Mouse (Mus musculus): ENCODE results near the gene Olfr92. TPM values are rescaled to one million over a fixed set of nuclear protein-coding genes. Genes with fewer than 3 reads are reported as not detected.

Gene Olfr92
- total and polyA plus RNA-seq, 3 experiments: not detected

DNA sequence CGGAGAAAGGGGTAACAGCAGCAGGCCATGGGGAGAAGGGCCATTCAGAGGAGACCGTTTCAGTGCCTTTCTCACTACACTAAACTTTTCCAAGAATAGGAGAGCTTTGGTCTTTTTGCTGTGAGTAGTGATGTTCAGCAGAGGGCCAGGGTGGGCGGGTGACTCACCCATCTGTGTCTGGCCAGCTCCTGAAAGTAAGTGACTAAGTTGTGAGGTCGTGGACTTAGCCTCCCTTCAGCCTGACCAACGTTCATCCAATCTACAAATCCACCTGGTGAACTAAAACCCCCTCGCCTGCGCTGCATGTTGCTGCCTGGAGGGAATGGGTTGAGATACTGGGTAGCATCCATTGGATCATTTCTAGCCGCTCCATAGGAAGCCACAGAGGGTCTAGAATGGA lies 49.8 kb downstream of the Olfr92 start:
- Histone ChIP-seq H3K27ac (ENCODE audit: control insufficient read depth, low read depth, low read length) (no peak overlapping the region), H3K79me2 (ENCODE audit: control insufficient read depth, insufficient read depth, low read length, poor library complexity) (no peaks in the 10 kb centered on the region), H3K36me3 (ENCODE audit: control insufficient read depth in 1 of 2, insufficient read depth in 2 of 2, low read length in 2 of 2) (peaks cover 0 to 5% of the 10 kb centered on the region in 2 experiments; a peak in 2 of 4 replicates), H3K9ac (ENCODE audit: control insufficient read depth, low read depth, low read length, poor library complexity, severe bottlenecking) (no peak overlapping the region), H3K9me3 (replicated peaks; ENCODE audit: insufficient read depth, low read length) (no peaks in the 10 kb centered on the region), H3K4me1 (ENCODE audit: control insufficient read depth in 1 of 2, insufficient read depth in 2 of 2, low read length in 2 of 2) (peaks cover 0 to 3% of the 10 kb centered on the region in 2 experiments; a peak in 1 of 4 replicates), H3K27me3 (ENCODE audit: control insufficient read depth in 1 of 2, insufficient read depth in 2 of 2, low read length in 2 of 2) (no peaks in the 10 kb centered on the region), H3K4me3 (ENCODE audit: control insufficient read depth in 1 of 2, insufficient read depth in 1 of 2, low read depth in 2 of 2, low read length in 2 of 2) (no peak overlapping the region)
- TF ChIP-seq POLR2AphosphoS2 (IDR thresholded peaks at IDR 0.05; ENCODE audit: low read length) (no peak), ZKSCAN1 (IDR thresholded peaks at IDR 0.05; ENCODE audit: low read depth, low read length) (no peak), CHD2 (IDR thresholded peaks at IDR 0.05; ENCODE audit: low read length) (no peak), TAL1 (IDR thresholded peaks at IDR 0.05; ENCODE audit: low read length) (no peak), CHD1 (IDR thresholded peaks at IDR 0.05; ENCODE audit: low read depth, low read length) (no peak), RAD21 (IDR thresholded peaks at IDR 0.05; ENCODE audit: low read depth, low read length) (no peak), SIN3A (IDR thresholded peaks at IDR 0.05; ENCODE audit: low read length) (no peak), POLR2AphosphoS5 (IDR thresholded peaks at IDR 0.05; ENCODE audit: borderline replicate concordance, low read depth, low read length) (no peak), MEF2A (IDR thresholded peaks at IDR 0.05; ENCODE audit: extremely low read depth, insufficient replicate concordance, low read depth, low read length, poor library complexity, severe bottlenecking) (no peak), ELF1 (IDR thresholded peaks at IDR 0.05; ENCODE audit: low read depth, low read length) (no peak), HCFC1 (IDR thresholded peaks at IDR 0.05; ENCODE audit: low read depth, low read length) (no peak), EP300 (IDR thresholded peaks at IDR 0.05; ENCODE audit: low read depth in 1 of 2, low read length in 2 of 2) (no peak), GATA1 (IDR thresholded peaks at IDR 0.05; ENCODE audit: low read depth, low read length) (no peak), MAZ (IDR thresholded peaks at IDR 0.05; ENCODE audit: low read depth, low read length) (no peak), ZNF384 (IDR thresholded peaks at IDR 0.05; ENCODE audit: low read depth, low read length) (no peak)
- no peak for DNase-seq (ENCODE audit: low read depth, low spot score)

DNA sequence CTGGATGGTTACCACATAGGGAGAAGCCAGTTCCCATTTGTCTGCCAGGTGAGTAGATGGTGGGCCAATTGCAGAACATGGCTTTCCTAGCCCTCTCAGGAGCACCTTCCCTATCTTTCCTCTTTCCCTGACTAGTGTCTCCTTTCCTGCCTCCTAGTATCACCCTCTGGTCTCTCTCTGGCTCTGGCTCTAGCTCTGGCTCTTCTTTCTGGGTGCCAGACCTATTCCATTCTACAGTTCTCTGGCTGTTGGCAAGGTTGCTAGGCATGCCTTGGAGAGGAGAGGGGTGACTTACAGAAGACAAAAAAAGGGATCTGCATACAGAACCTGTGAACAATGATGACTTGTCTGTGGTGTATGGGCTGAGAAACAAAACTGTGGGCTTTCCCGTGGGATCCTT lies 52.0 kb downstream of the Olfr92 start:
- H3K79me2 ChIP-seq (ENCODE audit: control insufficient read depth, insufficient read depth, low read length, poor library complexity): no peaks in the 10 kb centered on the region
- TF ChIP-seq MYC (IDR thresholded peaks at IDR 0.05; ENCODE audit: low read depth, low read length) (no peak), USF1 (IDR thresholded peaks at IDR 0.05; ENCODE audit: low read depth, low read length) (no peak), TCF12 (IDR thresholded peaks at IDR 0.05; ENCODE audit: low read depth, low read length) (no peak), CHD1 (IDR thresholded peaks at IDR 0.05; ENCODE audit: low read depth, low read length) (no peak), RCOR1 (IDR thresholded peaks at IDR 0.05; ENCODE audit: low read depth, low read length) (no peak)

More for the DNA sequence above, 52.0 kb downstream of the Olfr92 start:
- H3K4me3 ChIP-seq (ENCODE audit: control insufficient read depth in 1 of 2, insufficient read depth in 1 of 2, low read depth in 2 of 2, low read length in 2 of 2): no peak overlapping the region
- H3K27ac ChIP-seq (ENCODE audit: control insufficient read depth, low read depth, low read length): no peak overlapping the region
- H3K27me3 ChIP-seq (ENCODE audit: control insufficient read depth in 1 of 2, insufficient read depth in 2 of 2, low read length in 2 of 2): no peaks in the 10 kb centered on the region
- peaks cover 0 to 5% of the 10 kb centered on the region in 2 experiments; a peak in 2 of 4 replicates for H3K36me3 ChIP-seq (ENCODE audit: control insufficient read depth in 1 of 2, insufficient read depth in 2 of 2, low read length in 2 of 2)
- no peak for DNase-seq (ENCODE audit: low read depth, low spot score)
- peaks cover 0 to 3% of the 10 kb centered on the region in 2 experiments; a peak in 1 of 4 replicates for H3K4me1 ChIP-seq (ENCODE audit: control insufficient read depth in 1 of 2, insufficient read depth in 2 of 2, low read length in 2 of 2)
- no peaks in the 10 kb centered on the region for H3K9me3 ChIP-seq (replicated peaks; ENCODE audit: insufficient read depth, low read length)
- no peak overlapping the region for H3K9ac ChIP-seq (ENCODE audit: control insufficient read depth, low read depth, low read length, poor library complexity, severe bottlenecking)
